Mouse (Mus musculus): Measurements from ENCODE around the gene Tmem207. TPM values are rescaled to one million over a fixed set of nuclear protein-coding genes. Genes with fewer than 3 reads are reported as not detected.

Gene Tmem207
- polyA plus RNA-seq (2014; fragmentation: Nextera tagmentation; extraction: Ambion mirVana) = not detected in 2 replicates

GRCm38 (mm10) chr16:26526669-26527068, at the start of gene Tmem207:
Tmem207 (minus strand) TSS chr16:26526769.
- H3K27me3 ChIP-seq (ENCODE audit: control insufficient read depth, insufficient read depth, low read length) = no peaks in the 10 kb centered on the region
- no peak within 1 kb of the TSS for H3K4me2 ChIP-seq (ENCODE audit: low read depth, low read length)
- H3K4me1 ChIP-seq (ENCODE audit: control insufficient read depth, insufficient read depth, low read length) = no peaks in the 10 kb centered on the region
- H3K4me3 ChIP-seq (ENCODE audit: low read depth, low read length) = no peak within 1 kb of the TSS
- ATAC-seq (replicated peaks; ENCODE audit: insufficient number of reproducible peaks, low FRiP score, low TSS enrichment, low read depth) (no peak), DNase-seq (ENCODE audit: low spot score) (no peak)
- no peak within 1 kb of the TSS for H3K9ac ChIP-seq (replicated peaks; ENCODE audit: low read length)
- no peaks in the 10 kb centered on the region for H3K9me3 ChIP-seq (replicated peaks; ENCODE audit: control insufficient read depth, low read length)
- H3K36me3 ChIP-seq (replicated peaks; ENCODE audit: control insufficient read depth, insufficient read depth, low read depth, low read length) = no peaks in the 10 kb centered on the region
- 88% methylated on average over 4 of the region's 4 CpGs for WGBS
- no peak within 1 kb of the TSS for H3K27ac ChIP-seq (replicated peaks; ENCODE audit: low read depth, low read length)

- DNase-seq (ENCODE audit: low spot score) = no peak
- Histone ChIP-seq H3K27me3 (ENCODE audit: control insufficient read depth, insufficient read depth, low read length) (no peaks in the 10 kb centered on the region), H3K27ac (replicated peaks; ENCODE audit: low read depth, low read length) (no peak overlapping the region), H3K36me3 (replicated peaks; ENCODE audit: control insufficient read depth, insufficient read depth, low read depth, low read length) (no peaks in the 10 kb centered on the region), H3K4me3 (ENCODE audit: low read depth, low read length) (no peak overlapping the region), H3K9ac (replicated peaks; ENCODE audit: low read length) (no peak overlapping the region), H3K9me3 (replicated peaks; ENCODE audit: control insufficient read depth, low read length) (no peaks in the 10 kb centered on the region), H3K4me1 (ENCODE audit: control insufficient read depth, insufficient read depth, low read length) (no peaks in the 10 kb centered on the region), H3K4me2 (ENCODE audit: low read depth, low read length) (no peak overlapping the region)
- WGBS = 90% methylated on average over 5 of the region's 5 CpGs
- no peak for ATAC-seq (replicated peaks; ENCODE audit: insufficient number of reproducible peaks, low FRiP score, low TSS enrichment, low read depth)
These were observed 47.6 kb upstream of the Tmem207 start for GRCm38 (mm10) chr16:26574173-26574572.

DNA sequence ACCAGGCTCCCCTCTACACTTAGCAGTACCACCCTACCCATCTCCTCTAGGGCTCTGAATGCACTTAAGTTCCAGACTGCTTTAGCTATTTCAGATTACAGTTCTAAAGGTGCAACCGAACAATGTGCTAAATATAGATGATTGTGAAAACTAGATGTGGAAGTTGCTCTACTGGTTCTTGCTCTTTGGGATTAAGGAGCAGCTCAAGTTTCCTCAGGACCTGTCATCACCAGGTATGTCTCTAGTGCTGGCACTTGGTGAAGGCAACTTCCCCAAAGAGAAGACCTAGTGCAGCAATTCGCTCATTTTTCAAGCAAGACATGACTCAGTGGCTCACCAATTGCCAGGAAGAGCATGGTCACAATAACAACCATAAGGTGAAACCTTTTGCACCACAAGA, 45.3 kb upstream of the Tmem207 start:
- WGBS = 92% methylated on average over 2 of the region's 2 CpGs
- DNase-seq (ENCODE audit: low spot score) = no peak
- Histone ChIP-seq H3K27me3 (ENCODE audit: control insufficient read depth, insufficient read depth, low read length) (no peaks in the 10 kb centered on the region), H3K4me2 (ENCODE audit: low read depth, low read length) (no peak overlapping the region), H3K36me3 (replicated peaks; ENCODE audit: control insufficient read depth, insufficient read depth, low read depth, low read length) (no peaks in the 10 kb centered on the region), H3K9me3 (replicated peaks; ENCODE audit: control insufficient read depth, low read length) (no peaks in the 10 kb centered on the region), H3K4me1 (ENCODE audit: control insufficient read depth, insufficient read depth, low read length) (no peaks in the 10 kb centered on the region), H3K4me3 (ENCODE audit: low read depth, low read length) (no peak overlapping the region), H3K9ac (replicated peaks; ENCODE audit: low read length) (no peak overlapping the region), H3K27ac (replicated peaks; ENCODE audit: low read depth, low read length) (no peak overlapping the region)
- no peak for ATAC-seq (replicated peaks; ENCODE audit: insufficient number of reproducible peaks, low FRiP score, low TSS enrichment, low read depth)

DNA sequence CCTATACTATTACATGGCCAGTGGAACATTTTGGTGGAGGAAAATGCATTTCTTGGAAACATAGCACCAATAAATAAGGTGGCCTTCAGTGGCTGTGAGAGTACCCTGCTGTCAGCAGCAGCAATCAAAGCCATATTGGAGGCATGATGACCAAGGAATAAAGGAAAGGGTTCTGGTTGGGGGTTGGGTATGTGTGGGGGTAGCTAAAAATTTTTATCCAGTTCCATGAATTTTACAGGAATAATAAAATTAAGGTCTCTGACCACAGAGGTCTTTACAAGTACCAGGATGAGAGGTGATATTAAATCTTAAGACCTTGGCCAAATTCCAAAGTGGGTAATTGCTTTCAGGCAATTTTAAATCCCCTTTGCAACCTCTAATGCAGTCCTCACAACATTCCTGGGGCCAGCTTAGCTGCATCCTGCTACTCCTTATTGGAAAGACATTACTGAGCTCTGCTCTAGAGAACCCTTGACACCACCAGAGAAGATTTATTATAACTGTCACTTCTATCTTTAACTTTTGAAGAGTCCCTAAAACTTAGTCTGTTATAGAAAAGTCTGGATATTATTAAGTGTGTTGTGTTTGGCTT, 42.9 kb upstream of the Tmem207 start:
- no peak overlapping the region for H3K9ac ChIP-seq (replicated peaks; ENCODE audit: low read length)
- H3K4me2 ChIP-seq (ENCODE audit: low read depth, low read length) = no peak overlapping the region
- DNase-seq (ENCODE audit: low spot score) = no peak
- H3K27me3 ChIP-seq (ENCODE audit: control insufficient read depth, insufficient read depth, low read length) = no peaks in the 10 kb centered on the region
- no peaks in the 10 kb centered on the region for H3K4me1 ChIP-seq (ENCODE audit: control insufficient read depth, insufficient read depth, low read length)
- no peaks in the 10 kb centered on the region for H3K36me3 ChIP-seq (replicated peaks; ENCODE audit: control insufficient read depth, insufficient read depth, low read depth, low read length)
- no peak overlapping the region for H3K4me3 ChIP-seq (ENCODE audit: low read depth, low read length)
- H3K27ac ChIP-seq (replicated peaks; ENCODE audit: low read depth, low read length) = no peak overlapping the region
- H3K9me3 ChIP-seq (replicated peaks; ENCODE audit: control insufficient read depth, low read length) = no peaks in the 10 kb centered on the region
- no peak for ATAC-seq (replicated peaks; ENCODE audit: insufficient number of reproducible peaks, low FRiP score, low TSS enrichment, low read depth)

- ATAC-seq (replicated peaks; ENCODE audit: insufficient number of reproducible peaks, low FRiP score, low TSS enrichment, low read depth) (no peak), DNase-seq (ENCODE audit: low spot score) (no peak)
- no peak overlapping the region for H3K4me2 ChIP-seq (ENCODE audit: low read depth, low read length)
- no peaks in the 10 kb centered on the region for H3K4me1 ChIP-seq (ENCODE audit: control insufficient read depth, insufficient read depth, low read length)
- H3K9me3 ChIP-seq (replicated peaks; ENCODE audit: control insufficient read depth, low read length) = no peaks in the 10 kb centered on the region
- no peak overlapping the region for H3K27ac ChIP-seq (replicated peaks; ENCODE audit: low read depth, low read length)
- H3K27me3 ChIP-seq (ENCODE audit: control insufficient read depth, insufficient read depth, low read length) = no peaks in the 10 kb centered on the region
- H3K36me3 ChIP-seq (replicated peaks; ENCODE audit: control insufficient read depth, insufficient read depth, low read depth, low read length) = no peaks in the 10 kb centered on the region
- no peak overlapping the region for H3K4me3 ChIP-seq (ENCODE audit: low read depth, low read length)
- no peak overlapping the region for H3K9ac ChIP-seq (replicated peaks; ENCODE audit: low read length)
- WGBS = 77% methylated on average over 2 of the region's 2 CpGs
These were observed 36.2 kb upstream of the Tmem207 start for GRCm38 (mm10) chr16:26562771-26563170.

GRCm38 (mm10) chr16:26561743-26562142, 35.2 kb upstream of the Tmem207 start:
- no peaks in the 10 kb centered on the region for H3K36me3 ChIP-seq (replicated peaks; ENCODE audit: control insufficient read depth, insufficient read depth, low read depth, low read length)
- H3K9ac ChIP-seq (replicated peaks; ENCODE audit: low read length) = no peak overlapping the region
- H3K27ac ChIP-seq (replicated peaks; ENCODE audit: low read depth, low read length) = no peak overlapping the region
- H3K4me1 ChIP-seq (ENCODE audit: control insufficient read depth, insufficient read depth, low read length) = no peaks in the 10 kb centered on the region
- no peaks in the 10 kb centered on the region for H3K9me3 ChIP-seq (replicated peaks; ENCODE audit: control insufficient read depth, low read length)
- DNase-seq (ENCODE audit: low spot score) = no peak
- H3K27me3 ChIP-seq (ENCODE audit: control insufficient read depth, insufficient read depth, low read length) = no peaks in the 10 kb centered on the region
- no peak for ATAC-seq (replicated peaks; ENCODE audit: insufficient number of reproducible peaks, low FRiP score, low TSS enrichment, low read depth)
- H3K4me3 ChIP-seq (ENCODE audit: low read depth, low read length) = no peak overlapping the region
- WGBS = 52% methylated on average over 2 of the region's 2 CpGs
- H3K4me2 ChIP-seq (ENCODE audit: low read depth, low read length) = no peak overlapping the region

DNA sequence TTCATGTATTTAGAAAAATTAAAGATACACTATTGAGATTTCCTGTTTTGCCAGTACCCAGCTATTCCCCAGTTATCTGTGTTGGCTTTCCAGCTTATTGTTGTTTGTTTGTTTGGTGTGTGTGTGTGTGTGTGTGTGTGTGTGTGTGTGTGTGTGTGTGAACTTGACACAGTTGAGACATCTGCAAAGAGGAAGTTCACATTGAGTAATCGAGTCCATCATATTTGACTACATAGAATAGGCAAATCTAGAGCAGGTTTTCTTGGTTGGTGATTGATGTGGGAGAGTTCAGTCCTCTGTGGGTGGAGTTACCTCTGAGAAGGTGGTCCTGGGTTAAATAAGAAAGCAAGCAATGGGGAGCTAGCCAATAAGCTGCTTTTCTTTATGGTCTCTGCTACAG, 32.2 kb upstream of the Tmem207 start:
- no peak overlapping the region for H3K4me2 ChIP-seq (ENCODE audit: low read depth, low read length)
- H3K27me3 ChIP-seq (ENCODE audit: control insufficient read depth, insufficient read depth, low read length) = no peaks in the 10 kb centered on the region
- no peak overlapping the region for H3K27ac ChIP-seq (replicated peaks; ENCODE audit: low read depth, low read length)
- H3K36me3 ChIP-seq (replicated peaks; ENCODE audit: control insufficient read depth, insufficient read depth, low read depth, low read length) = no peaks in the 10 kb centered on the region
- 74% methylated on average over 1 of the region's 1 CpGs for WGBS
- ATAC-seq (replicated peaks; ENCODE audit: insufficient number of reproducible peaks, low FRiP score, low TSS enrichment, low read depth) (no peak), DNase-seq (ENCODE audit: low spot score) (no peak)
- H3K9ac ChIP-seq (replicated peaks; ENCODE audit: low read length) = no peak overlapping the region
- no peak overlapping the region for H3K4me3 ChIP-seq (ENCODE audit: low read depth, low read length)
- no peaks in the 10 kb centered on the region for H3K4me1 ChIP-seq (ENCODE audit: control insufficient read depth, insufficient read depth, low read length)
- no peaks in the 10 kb centered on the region for H3K9me3 ChIP-seq (replicated peaks; ENCODE audit: control insufficient read depth, low read length)

DNA sequence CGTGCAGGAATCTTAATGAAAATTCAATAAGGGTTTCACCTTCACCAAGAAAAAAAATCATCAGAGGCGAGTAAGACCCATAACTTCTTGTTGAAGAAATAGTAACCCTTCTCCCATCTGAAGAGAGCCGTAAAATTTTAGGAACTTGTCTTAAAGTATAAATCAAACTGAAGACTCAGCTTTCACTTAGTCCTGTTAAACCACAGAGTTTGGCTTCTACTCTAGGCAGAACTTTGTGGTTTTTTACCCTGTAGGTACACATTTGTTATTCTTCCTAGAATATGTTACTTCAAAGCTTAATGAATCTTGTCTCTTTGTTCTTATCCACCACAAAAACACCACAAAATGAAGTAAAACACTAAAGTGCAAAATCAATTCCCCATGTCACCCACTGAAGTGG, 25.7 kb upstream of the Tmem207 start:
- H3K27ac ChIP-seq (replicated peaks; ENCODE audit: low read depth, low read length) = no peak overlapping the region
- no peak overlapping the region for H3K9ac ChIP-seq (replicated peaks; ENCODE audit: low read length)
- no peak for DNase-seq (ENCODE audit: low spot score)
- no peaks in the 10 kb centered on the region for H3K27me3 ChIP-seq (ENCODE audit: control insufficient read depth, insufficient read depth, low read length)
- no peaks in the 10 kb centered on the region for H3K9me3 ChIP-seq (replicated peaks; ENCODE audit: control insufficient read depth, low read length)
- H3K4me2 ChIP-seq (ENCODE audit: low read depth, low read length) = no peak overlapping the region
- H3K36me3 ChIP-seq (replicated peaks; ENCODE audit: control insufficient read depth, insufficient read depth, low read depth, low read length) = no peaks in the 10 kb centered on the region
- H3K4me1 ChIP-seq (ENCODE audit: control insufficient read depth, insufficient read depth, low read length) = no peaks in the 10 kb centered on the region
- 85% methylated on average over 3 of the region's 3 CpGs for WGBS
- no peak overlapping the region for H3K4me3 ChIP-seq (ENCODE audit: low read depth, low read length)
- no peak for ATAC-seq (replicated peaks; ENCODE audit: insufficient number of reproducible peaks, low FRiP score, low TSS enrichment, low read depth)
